ENCODE assay signal across 8 mouse cellular contexts in the genomic region with DNA sequence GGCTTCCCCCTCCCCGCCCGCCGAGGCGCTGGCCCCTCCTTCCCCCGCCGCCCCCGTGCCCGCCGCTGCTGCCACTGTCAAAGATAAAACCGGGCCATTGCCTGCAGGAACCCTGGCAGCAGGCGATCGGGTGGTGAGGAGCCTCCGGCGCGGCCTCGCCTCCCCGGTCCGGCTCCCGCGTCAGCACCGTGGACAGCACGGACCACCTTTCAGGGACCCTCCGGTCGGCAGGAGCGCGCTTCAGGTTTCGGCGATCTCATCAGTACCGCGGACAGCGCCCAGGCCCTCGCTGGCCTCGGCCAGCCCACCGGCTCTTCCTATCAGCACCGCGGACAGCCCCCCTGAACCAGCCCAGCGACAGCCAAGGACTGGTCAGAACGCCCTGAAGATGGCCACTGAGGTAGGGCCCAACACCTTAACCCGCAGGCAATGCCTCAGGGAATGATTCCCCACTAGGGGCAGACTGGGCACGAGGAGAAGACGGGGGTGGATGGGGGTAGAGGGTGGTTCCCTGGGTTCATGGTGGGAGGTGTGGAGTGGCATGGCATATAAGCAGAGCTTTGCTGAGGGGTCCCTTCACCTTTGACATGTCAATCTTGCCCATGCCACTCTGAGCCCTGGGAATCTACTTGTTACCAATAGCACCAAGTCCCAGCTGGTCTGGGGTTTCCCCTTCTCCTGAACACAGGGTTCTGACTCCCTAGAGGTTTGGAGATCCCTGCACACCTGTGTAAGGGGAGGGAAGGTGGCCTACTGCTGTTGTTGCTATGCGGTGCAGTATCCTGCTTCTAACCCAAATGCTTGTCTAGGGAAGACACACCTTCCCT. TPM values are rescaled to one million over a fixed set of nuclear protein-coding genes. Genes with fewer than 3 reads are reported as not detected.
DNase-seq lines count a peak whose midpoint lies in the region; ATAC-seq and TF ChIP-seq lines count a peak whose summit lies in the region.

No protein-coding gene starts in this region.

- H3K4me1 ChIP-seq in hindbrain, embryonic 11.5 days (replicated peaks; ENCODE audit: control insufficient read depth, insufficient read depth, low read length) = no peaks in the 10 kb centered on the region

- TF ChIP-seq CTCF in Patski (IDR thresholded peaks at IDR 0.05) = no peak

- H3K9me3 ChIP-seq in hindbrain, embryonic 11.5 days (ENCODE audit: control insufficient read depth, low read length) = no peaks in the 10 kb centered on the region

- WGBS in hindbrain, embryonic 11.5 days = 4% methylated on average over 25 of the region's 42 CpGs

- in situ Hi-C loops in Patski (cut with MboI; ENCODE audit: low pct_unique_long_range_greater_than_20kb) = no loop called here

- no peaks in the 10 kb centered on the region for H3K36me3 ChIP-seq in hindbrain, embryonic 11.5 days (ENCODE audit: control insufficient read depth, insufficient read depth, low read length)

- CTCF ChIA-PET in Patski (lab: Charles Lee) = interaction anchor here (1.0 to 2.0 kb wide), 5 partner anchors 11 to 60 kb away, joined by 3 to 7 read pairs (median 5); no protein-coding TSS in a partner anchor

- no peak for DNase-seq in Patski (ENCODE audit: low read depth, low spot score)
- peak; percentile 74 for DNase-seq in cerebellum, adult 8-10 months
- DNase-seq in hindbrain, embryonic 11.5 days (ENCODE audit: low spot score) = peak; percentile 90
- DNase-seq in layer of hippocampus, postnatal 25 days (ENCODE audit: extremely low spot score in 1 of 2, low spot score in 1 of 2) = peak; percentile 47 to 54
- DNase-seq in lung, postnatal 4 days = peak; percentile 89 to 90
- DNase-seq in right cerebral cortex, postnatal 10 days (ENCODE audit: low spot score in 2 of 2) = peak; percentile 76 to 78
- DNase-seq in urinary bladder, postnatal 4 days (ENCODE audit: low spot score in 2 of 2) = peak; percentile 83 to 91

- peaks cover 12% of the 10 kb centered on the region for H3K27me3 ChIP-seq in Patski
- peaks cover 9% of the 10 kb centered on the region; the same call in 1 of the 2 replicates for H3K27me3 ChIP-seq in hindbrain, embryonic 11.5 days (ENCODE audit: control insufficient read depth, insufficient read depth, low read length)

- H3K9ac ChIP-seq in hindbrain, embryonic 11.5 days (ENCODE audit: low read depth, low read length) = peak overlapping the region; percentile 44

- POLR2A ChIA-PET in Patski (lab: Charles Lee) = interaction anchor here (0.6 to 2.4 kb wide), 4 partner anchors 11 to 344 kb away, joined by 3 to 6 read pairs (median 4); no protein-coding TSS in a partner anchor

- H3K4me3 ChIP-seq in hindbrain, embryonic 11.5 days (ENCODE audit: low read depth, low read length) = peak overlapping the region; percentile 45

- 0 out of 2 replicates have a peak overlapping the region, but pooled peaks have one; percentile 11 for H3K27ac ChIP-seq in hindbrain, embryonic 11.5 days (ENCODE audit: low read depth, low read length)

- peak overlapping the region; percentile 77 for H3K4me2 ChIP-seq in hindbrain, embryonic 11.5 days (replicated peaks; ENCODE audit: low read depth, low read length)

- ATAC-seq in Patski = peak; percentile 66
- peak; percentile 35; the same call in 1 of the 2 replicates for ATAC-seq in frontal cortex, adult (ENCODE audit: low TSS enrichment)
- peak; percentile 87 for ATAC-seq in hindbrain, embryonic 11.5 days (ENCODE audit: low FRiP score)

RNA-seq across cellular contexts. Expression of gene Golga7b, which starts 8.6 kb away (rescaled TPM):
- 0.12 TPM for polyA plus RNA-seq in Patski (2021)
- 3.9 and 5.0 TPM in 2 replicates for polyA plus RNA-seq in hindbrain, embryonic 11.5 days (2014; fragmentation: Nextera tagmentation; extraction: Ambion mirVana)
- total RNA-seq in layer of hippocampus, postnatal 25 days (2021) = 10 to 100 TPM; 76.8 to 77.1 TPM

RNA-seq across cellular contexts. Expression of gene Sfrp5, which starts 53.9 kb away (rescaled TPM):
- 0.04 TPM for polyA plus RNA-seq in Patski (2021)
- 0.80 and 0.85 TPM in 2 replicates for polyA plus RNA-seq in hindbrain, embryonic 11.5 days (2014; fragmentation: Nextera tagmentation; extraction: Ambion mirVana)
- not detected for total RNA-seq in layer of hippocampus, postnatal 25 days (2021)

Comparison
In these comparisons a context has a peak if more than half of its experiments do, and no peak if none do; other contexts are left out.
1. ATAC-seq: peak in every context shown above with its lines; median percentile 87 in hindbrain, embryonic 11.5 days; 66 in Patski; 35 in frontal cortex, adult.